Mouse (Mus musculus): Measurements from ENCODE around the gene Pcna.

- TF ChIP-seq CTCF (IDR thresholded peaks at IDR 0.05; ENCODE audit: control insufficient read depth, insufficient read depth, low read length) (no peak), POLR2A (IDR thresholded peaks at IDR 0.05; ENCODE audit: borderline replicate concordance, control insufficient read depth, low read depth, low read length) (no peak)
Observed at GRCm38 (mm10) chr2:132286376-132287076, 33.4 kb upstream of the Pcna start.
